Mouse (Mus musculus) hindbrain, embryonic 15.5 days (tissue): ENCODE measurements at regions not wholly inside any gene's neighbourhood (a gene's known extent, or its start where the extent isn't known, plus 50 kb on each side); places are given as distances from the start of the nearest gene placed in this dataset.
"Not testable (repeated sequence)": the region's sequence is repeated elsewhere in the genome, so short reads cannot be mapped to it uniquely, and the experiment has no call there.

ENCODE experiments used
- ATAC-seq: fragments of 200-750 bp; cut with Nextera tagmentation; 2 replicates; pipeline ENCODE4 v1.8.0; 2017; ENCODE audit warnings: low read depth, moderate number of reproducible peaks, moderate TSS enrichment; ENCODE audit not compliant: low FRiP score
- H3K27ac ChIP-seq: fragments of 300-500 bp; sonication (generic); replicated peaks from 2 replicates; pipeline ENCODE4 v1.5.1; 2015; ENCODE audit warnings: mild to moderate bottlenecking, inconsistent platforms
- H3K27me3 ChIP-seq: fragments of 300-500 bp; sonication (generic); 2 replicates; pipeline ENCODE4 v1.6.1; 2015; ENCODE audit warnings: control low read depth, inconsistent platforms
- H3K36me3 ChIP-seq: fragments of 300-500 bp; sonication (generic); 2 replicates; pipeline ENCODE4 v1.6.1; 2015; ENCODE audit warnings: control low read depth, inconsistent platforms
- H3K4me1 ChIP-seq: fragments of 300-500 bp; sonication (generic); replicated peaks from 2 replicates; pipeline ENCODE4 v1.6.1; 2015; ENCODE audit warnings: control low read depth, inconsistent platforms
- H3K4me2 ChIP-seq: fragments of 300-500 bp; sonication (generic); 2 replicates; pipeline ENCODE4 v1.6.1; 2015; ENCODE audit warnings: moderate library complexity, mild to moderate bottlenecking, inconsistent platforms
- H3K4me3 ChIP-seq: fragments of 300-500 bp; sonication (generic); 2 replicates; pipeline ENCODE4 v1.5.1; 2015; ENCODE audit warnings: mild to moderate bottlenecking, inconsistent platforms
- H3K9ac ChIP-seq: fragments of 300-500 bp; sonication (generic); 2 replicates; pipeline ENCODE4 v1.6.1; 2015; ENCODE audit warnings: inconsistent platforms
- H3K9me3 ChIP-seq: fragments of 300-500 bp; sonication (generic); 2 replicates; pipeline ENCODE4 v1.6.1; 2016; ENCODE audit warnings: control low read depth, inconsistent platforms
- WGBS: fragments of 180-500 bp; shearing (Covaris S2); methylation state at CpG from one replicate; pipeline ENCODE4 v1.1.7; 2015; 5-methylcytosine and 5-hydroxymethylcytosine counted together

GRCm38 (mm10) chr6:47745856-47746255, 67.4 kb downstream of the Pdia4 start:
- not testable (repeated sequence) for H3K36me3 ChIP-seq, H3K27me3 ChIP-seq, H3K4me3 ChIP-seq, H3K9me3 ChIP-seq, H3K4me1 ChIP-seq, H3K27ac ChIP-seq, H3K4me2 ChIP-seq, ATAC-seq, H3K9ac ChIP-seq
- WGBS, result 83% methylated on average over 9 of the region's 14 CpGs

DNA sequence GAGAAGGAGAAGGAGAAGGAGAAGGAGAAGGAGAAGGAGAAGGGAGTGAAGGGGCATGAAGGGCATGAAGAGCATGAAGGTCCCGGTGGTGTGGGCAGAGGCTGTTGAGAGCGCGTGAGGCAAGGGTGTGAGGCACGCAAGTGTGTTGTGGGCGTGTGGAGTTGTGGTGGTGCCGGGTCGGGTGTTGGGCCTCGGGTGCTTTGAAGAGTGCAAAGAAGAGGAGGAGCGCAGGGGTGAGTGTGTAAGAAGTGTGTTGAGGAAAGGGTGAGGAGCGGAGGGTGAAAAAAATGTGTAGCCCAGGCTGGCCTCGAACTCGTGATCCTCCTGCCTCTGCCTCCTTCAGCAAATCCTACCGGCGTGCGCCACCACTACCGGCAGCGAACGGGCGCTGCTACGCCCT, 69.4 kb downstream of the Pdia4 start:
- not testable (repeated sequence) for H3K36me3 ChIP-seq, ATAC-seq, H3K4me3 ChIP-seq, H3K4me2 ChIP-seq, H3K27ac ChIP-seq, H3K27me3 ChIP-seq, H3K9ac ChIP-seq, H3K9me3 ChIP-seq, H3K4me1 ChIP-seq
- WGBS, result no CpG with 5 or more reads among the region's 20 CpGs

DNA sequence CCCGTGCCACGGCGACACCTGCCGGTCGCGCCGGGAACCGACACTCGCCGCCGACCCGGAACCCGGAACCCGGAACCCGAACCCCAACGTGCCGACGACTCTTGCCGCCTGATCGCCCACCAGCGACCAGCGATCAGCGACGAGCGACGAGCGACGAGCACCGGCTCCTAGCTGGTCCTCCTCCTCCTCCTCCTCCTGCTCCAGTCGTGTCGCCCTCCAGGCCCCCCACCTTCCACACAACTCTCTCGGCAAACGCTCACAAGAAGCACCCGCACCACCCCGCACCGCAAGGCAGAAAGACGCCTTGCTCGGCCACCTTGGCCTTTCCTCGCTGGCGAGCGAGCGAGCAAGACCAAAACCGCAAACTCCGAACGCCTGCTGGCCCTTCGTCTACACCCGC, 73.0 kb downstream of the Pdia4 start:
- Histone ChIP-seq H3K4me3 (peak overlapping the region; percentile 44), H3K4me2 (peak overlapping the region; percentile 47), H3K27ac (peak overlapping the region; percentile 64; the same call in 1 of the 2 replicates)
- H3K9ac ChIP-seq, ATAC-seq, H3K36me3 ChIP-seq, H3K4me1 ChIP-seq, H3K27me3 ChIP-seq, H3K9me3 ChIP-seq: not testable (repeated sequence)
- 4% methylated on average over 19 of the region's 47 CpGs for WGBS

- 0 out of 2 replicates have a peak overlapping the region, but pooled peaks have one; percentile 32 for H3K4me2 ChIP-seq
- WGBS, result 8% methylated on average over 14 of the region's 26 CpGs
- H3K4me1 ChIP-seq, result not testable (repeated sequence)
These were observed 73.5 kb downstream of the Pdia4 start for GRCm38 (mm10) chr6:47739696-47740095.

GRCm38 (mm10) chr6:47737972-47738371, 75.3 kb downstream of the Pdia4 start:
- not testable (repeated sequence) for H3K9ac ChIP-seq, H3K4me2 ChIP-seq, H3K27me3 ChIP-seq, H3K4me1 ChIP-seq, H3K9me3 ChIP-seq, ATAC-seq, H3K4me3 ChIP-seq, H3K27ac ChIP-seq, H3K36me3 ChIP-seq
- no CpG with 5 or more reads among the region's 3 CpGs for WGBS

More at GRCm38 (mm10) chr6:47739696-47740095, 73.5 kb downstream of the Pdia4 start:
- H3K36me3 ChIP-seq, H3K9ac ChIP-seq, H3K27me3 ChIP-seq, H3K9me3 ChIP-seq, ATAC-seq, H3K4me3 ChIP-seq, H3K27ac ChIP-seq: not testable (repeated sequence)
